In genomic region chr2:146083326-146083871, GRCm38 (mm10) we compare ENCODE assay signal across 18 mouse cellular contexts.
DNase-seq lines count a peak whose midpoint lies in the region; ATAC-seq lines count a peak whose summit lies in the region.
"Had no signal": no experiment of that assay in that cellular context is flagged by ENCODE, and none has a peak within 500 bp of the region (broad histone marks: within the 10 kb centered on the region; RNA-seq: fewer than 3 reads in every experiment).

No protein-coding gene starts in this region.

- no peak for DNase-seq in heart, embryonic 10.5 days (ENCODE audit: low spot score)
- DNase-seq in heart, postnatal 14 days, result no peak
- peak; percentile 44 for DNase-seq in MN1 (ENCODE audit: low spot score)
- DNase-seq in forebrain, embryonic 10.5 days (ENCODE audit: extremely low spot score, low spot score), result peak; percentile 48
- peak; percentile 33 for DNase-seq in limb, embryonic 11.5 days (ENCODE audit: low spot score)
- DNase-seq in liver, embryonic 11.5 days (ENCODE audit: low spot score), result no peak
- DNase-seq in layer of hippocampus, adult 18-20 months (ENCODE audit: low spot score in 2 of 2), result no peak
- DNase-seq: adrenal gland, adult 2 months; cerebellum, adult 2 months; gastrocnemius, adult 2 months; heart, adult 2 months; liver, postnatal 0 days; lung, postnatal 4 days had no signal

- H3K27me3 ChIP-seq in heart, embryonic 10.5 days (ENCODE audit: insufficient read depth, poor library complexity, severe bottlenecking), result no peaks in the 10 kb centered on the region
- peaks cover 5% of the 10 kb centered on the region; the same call in 1 of the 2 replicates for H3K27me3 ChIP-seq in forebrain, embryonic 10.5 days (ENCODE audit: poor library complexity, severe bottlenecking)
- H3K27me3 ChIP-seq in limb, embryonic 11.5 days (ENCODE audit: control insufficient read depth, insufficient read depth, low read length), result no peaks in the 10 kb centered on the region
- H3K27me3 ChIP-seq in liver, embryonic 11.5 days (replicated peaks; ENCODE audit: control insufficient read depth, insufficient read depth, low read length), result no peaks in the 10 kb centered on the region
- H3K27me3 ChIP-seq: hindbrain, embryonic 12.5 days had no signal

- no peak overlapping the region for H3K4me2 ChIP-seq in limb, embryonic 11.5 days (ENCODE audit: low read depth, severe bottlenecking)
- H3K4me2 ChIP-seq in liver, embryonic 11.5 days, result no peak overlapping the region
- H3K4me2 ChIP-seq: hindbrain, embryonic 12.5 days had no signal

- no peak overlapping the region for H3K4me3 ChIP-seq in heart, embryonic 10.5 days
- H3K4me3 ChIP-seq in forebrain, embryonic 10.5 days, result no peak overlapping the region
- H3K4me3 ChIP-seq in limb, embryonic 11.5 days (ENCODE audit: low read depth, low read length), result no peak overlapping the region
- H3K4me3 ChIP-seq in liver, embryonic 11.5 days (ENCODE audit: low read depth, low read length), result no peak overlapping the region
- H3K4me3 ChIP-seq: gastrocnemius, adult 2 months; heart, adult 2 months; hindbrain, embryonic 12.5 days; layer of hippocampus, adult 2 months had no signal

- H3K9ac ChIP-seq in limb, embryonic 11.5 days (ENCODE audit: low read length), result no peak overlapping the region
- H3K9ac ChIP-seq in liver, embryonic 11.5 days (ENCODE audit: low read depth, low read length), result no peak overlapping the region
- H3K9ac ChIP-seq: hindbrain, embryonic 12.5 days; liver, postnatal 0 days had no signal

- no peaks in the 10 kb centered on the region for H3K9me3 ChIP-seq in heart, embryonic 10.5 days
- H3K9me3 ChIP-seq in forebrain, embryonic 10.5 days, result no peaks in the 10 kb centered on the region
- no peaks in the 10 kb centered on the region for H3K9me3 ChIP-seq in limb, embryonic 11.5 days (ENCODE audit: control insufficient read depth, low read length)
- H3K9me3 ChIP-seq in liver, embryonic 11.5 days (ENCODE audit: control insufficient read depth, low read length), result no peaks in the 10 kb centered on the region
- H3K9me3 ChIP-seq: hindbrain, embryonic 12.5 days had no signal

- WGBS in heart, embryonic 10.5 days, result 37% methylated on average over 6 of the region's 6 CpGs
- 30% methylated on average over 6 of the region's 6 CpGs for WGBS in forebrain, embryonic 10.5 days
- 39% methylated on average over 6 of the region's 6 CpGs for WGBS in limb, embryonic 11.5 days
- WGBS in liver, embryonic 11.5 days, result 62% methylated on average over 6 of the region's 6 CpGs

- H3K4me1 ChIP-seq in heart, embryonic 10.5 days, result peaks cover 9% of the 10 kb centered on the region; the same call in 1 of the 2 replicates
- peaks cover 33% of the 10 kb centered on the region for H3K4me1 ChIP-seq in forebrain, embryonic 10.5 days
- peaks cover 6% of the 10 kb centered on the region; the same call in 1 of the 2 replicates for H3K4me1 ChIP-seq in limb, embryonic 11.5 days (ENCODE audit: control insufficient read depth, insufficient read depth, low read length)
- H3K4me1 ChIP-seq in liver, embryonic 11.5 days (replicated peaks; ENCODE audit: control insufficient read depth, insufficient read depth, low read length), result no peaks in the 10 kb centered on the region

- no peaks in the 10 kb centered on the region for H3K36me3 ChIP-seq in heart, embryonic 10.5 days
- H3K36me3 ChIP-seq in forebrain, embryonic 10.5 days (replicated peaks), result no peaks in the 10 kb centered on the region
- H3K36me3 ChIP-seq in limb, embryonic 11.5 days (ENCODE audit: control insufficient read depth, insufficient read depth, low read length), result no peaks in the 10 kb centered on the region
- H3K36me3 ChIP-seq in liver, embryonic 11.5 days (ENCODE audit: control insufficient read depth, insufficient read depth, low read length), result no peaks in the 10 kb centered on the region
- H3K36me3 ChIP-seq: hindbrain, embryonic 12.5 days had no signal

- peak overlapping the region; percentile 56 for H3K27ac ChIP-seq in heart, embryonic 10.5 days
- H3K27ac ChIP-seq in forebrain, embryonic 10.5 days, result peak overlapping the region; percentile 76
- no peak overlapping the region for H3K27ac ChIP-seq in limb, embryonic 11.5 days (replicated peaks; ENCODE audit: low read depth, low read length)
- H3K27ac ChIP-seq in liver, embryonic 11.5 days (ENCODE audit: low read depth, low read length), result no peak overlapping the region
- H3K27ac ChIP-seq: gastrocnemius, adult 2 months; heart, adult 2 months; hindbrain, embryonic 12.5 days; layer of hippocampus, adult 2 months had no signal

- intact Hi-C loops in heart, postnatal 14 days (cut with DNase I), result no loop called here

- ATAC-seq in limb, embryonic 11.5 days (ENCODE audit: insufficient number of reproducible peaks, low FRiP score, low TSS enrichment, low read depth), result no peak
- no peak for ATAC-seq in inflammation-experienced regulatory T-cells, adult 6 months
- no peak; the same call in 1 of the 2 replicates for ATAC-seq in liver, embryonic 11.5 days (replicated peaks; ENCODE audit: low FRiP score)
- ATAC-seq: intestine, embryonic 16.5 days; liver, postnatal 0 days; midbrain, embryonic 16.5 days had no signal

Comparison
In these comparisons a context has a peak if more than half of its experiments do, and no peak if none do; other contexts are left out.
1. DNase-seq: peak in MN1 (single experiment), forebrain, embryonic 10.5 days (single experiment) and limb, embryonic 11.5 days (single experiment); none in heart, embryonic 10.5 days (single experiment), heart, postnatal 14 days (0 of 2), liver, embryonic 11.5 days (single experiment) and layer of hippocampus, adult 18-20 months (0 of 2).
2. H3K27ac ChIP-seq: peak in heart, embryonic 10.5 days (single experiment) and forebrain, embryonic 10.5 days (single experiment); none in limb, embryonic 11.5 days (single experiment) and liver, embryonic 11.5 days (single experiment).